Mouse (Mus musculus) spleen, postnatal 4 days (tissue): Measurements from ENCODE around the gene Gm5890.
"Not testable (repeated sequence)": the region's sequence is repeated elsewhere in the genome, so short reads cannot be mapped to it uniquely, and the experiment has no call there.

ENCODE experiments used
- DNase-seq, 2 experiments: peaks; one replicate each; pipeline ENCODE4 v3.0.0; 2022; ENCODE audit warnings: low spot score in 2 of 2

The Gm5890 gene

GRCm38 (mm10) chr7:20262734-20263133 lies at the start of gene Gm5890:
TSS of gene Gm5890 (minus strand) at chr7:20262834.
- not testable (repeated sequence) for DNase-seq

GRCm38 (mm10) chr7:20233728-20234127 lies 28.9 kb downstream of the Gm5890 start, which contains the start of gene Gm4498:
TSS of gene Gm4498 (minus strand) at chr7:20233828.
- DNase-seq: not testable (repeated sequence)
